Mouse (Mus musculus): Measurements from ENCODE around the gene Sugct.

DNA sequence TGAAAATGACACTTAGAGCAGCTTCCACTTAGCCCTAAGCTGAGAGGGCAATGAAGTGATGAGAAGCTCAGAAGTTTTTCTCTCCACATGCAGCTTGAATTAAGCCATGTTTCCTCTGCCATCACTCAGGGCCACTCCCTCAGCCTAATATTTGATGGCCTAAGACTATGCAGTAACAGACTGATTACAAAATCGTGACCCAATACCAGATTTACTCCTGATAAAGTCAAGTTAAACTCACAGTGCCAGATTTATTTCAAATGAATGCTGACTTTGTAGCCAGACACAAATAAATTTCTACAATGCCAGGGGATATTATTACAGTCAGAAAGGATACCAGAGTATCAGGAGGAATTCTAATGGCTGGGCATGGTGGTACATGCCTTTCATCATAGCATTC lies 89.1 kb downstream of the Sugct start:
- TF ChIP-seq CTCF (IDR thresholded peaks at IDR 0.05; ENCODE audit: low read depth) (no peak), EP300 (IDR thresholded peaks at IDR 0.05; ENCODE audit: low read depth) (no peak)

Measured in heart, postnatal 0 days (tissue).